Mouse (Mus musculus) forebrain, postnatal 0 days (tissue): ENCODE data around the gene Ovgp1. TPM values are rescaled to one million over a fixed set of nuclear protein-coding genes. Genes with fewer than 3 reads are reported as not detected.

ENCODE experiments used
- ATAC-seq: fragments of 200-750 bp; cut with Nextera tagmentation; 2 replicates; pipeline ENCODE4 v1.8.0; 2017; ENCODE audit warnings: mild to moderate bottlenecking, moderate library complexity
- DNase-seq: peaks from one replicate; pipeline ENCODE4 v3.0.0-alpha.2; 2015
- H3K27ac ChIP-seq: fragments of 300-500 bp; sonication (generic); 2 replicates; pipeline ENCODE4 v1.5.1; 2014; ENCODE audit warnings: low read depth, mild to moderate bottlenecking, antibody characterized with exemption, low read length, moderate library complexity, mixed read lengths
- H3K27me3 ChIP-seq: fragments of 300-500 bp; sonication (generic); 2 replicates; pipeline ENCODE4 v1.6.1; 2014; ENCODE audit warnings: mild to moderate bottlenecking, low read length, mixed read lengths; ENCODE audit not compliant: insufficient read depth
- H3K36me3 ChIP-seq: fragments of 300-500 bp; sonication (generic); 2 replicates; pipeline ENCODE4 v1.6.1; 2014; ENCODE audit warnings: mild to moderate bottlenecking, moderate library complexity; ENCODE audit not compliant: insufficient read depth
- H3K4me1 ChIP-seq: fragments of 300-500 bp; sonication (generic); 2 replicates; pipeline ENCODE4 v1.6.1; 2014; ENCODE audit warnings: antibody characterized with exemption; ENCODE audit not compliant: insufficient read depth
- H3K4me2 ChIP-seq: fragments of 300-500 bp; sonication (generic); 2 replicates; pipeline ENCODE4 v1.6.1; 2014; ENCODE audit warnings: low read depth, mild to moderate bottlenecking, moderate library complexity
- H3K4me3 ChIP-seq: fragments of 300-500 bp; sonication (generic); 2 replicates; pipeline ENCODE4 v1.5.1; 2014; ENCODE audit warnings: low read depth, low read length, mixed read lengths
- H3K9ac ChIP-seq: fragments of 300-500 bp; sonication (generic); 2 replicates; pipeline ENCODE4 v1.6.1; 2014; ENCODE audit warnings: mild to moderate bottlenecking
- H3K9me3 ChIP-seq: fragments of 300-500 bp; sonication (generic); 2 replicates; pipeline ENCODE4 v1.6.1; 2016; ENCODE audit warnings: low read length
- CTCF ChIP-seq: sonication (generic); IDR thresholded peaks from 2 replicates; pipeline ENCODE4 v1.5.1; 2016; ENCODE audit warnings: antibody characterized with exemption, control low read depth, low read depth
- WGBS: fragments of 180-500 bp; shearing (Covaris S2); extraction: QIAGEN DNeasy Blood & Tissue Kit; methylation state at CpG from one replicate; pipeline ENCODE4 v1.1.7; 2014; 5-methylcytosine and 5-hydroxymethylcytosine counted together
- polyA plus RNA-seq: library from polyadenylated mRNA; unstranded; fragments of >200 nt; fragmentation: Nextera tagmentation; extraction: Ambion mirVana; gene quantifications from 2 replicates; pipeline ENCODE4 v1.2.1, GENCODE M21; 2015
- total RNA-seq: library from RNA; depleted of rRNA; stranded (reverse); fragments of >200 nt; gene quantifications from 2 replicates; pipeline ENCODE4 v1.2.3, GENCODE M21; 2014; rRNA removed

The Ovgp1 gene
- total and polyA plus RNA-seq, 2 experiments from 2014 or later = 3.8 to 5.7 TPM

DNA sequence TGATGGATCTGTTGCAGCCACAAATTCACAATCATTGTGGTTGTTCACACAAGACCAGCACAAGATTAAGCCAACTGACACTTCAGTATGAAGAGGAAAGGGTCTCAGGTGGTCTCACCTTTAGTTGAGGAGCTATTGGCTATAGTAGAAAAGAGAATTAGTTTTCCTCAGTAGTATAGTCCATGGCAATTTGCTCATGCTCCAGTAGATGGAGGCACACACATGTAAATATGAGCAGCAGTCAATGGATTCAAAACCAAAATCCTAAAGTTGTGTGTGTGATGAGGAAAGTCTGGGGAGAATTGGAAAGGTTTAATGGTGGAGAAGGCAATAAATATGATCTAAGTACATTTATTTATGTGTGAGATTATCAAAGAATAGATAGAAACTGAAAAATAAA lies 48.3 kb downstream of the Ovgp1 start:
- Histone ChIP-seq H3K4me3 (no peak overlapping the region), H3K27ac (no peak overlapping the region), H3K36me3 (no peaks in the 10 kb centered on the region), H3K27me3 (no peaks in the 10 kb centered on the region), H3K9me3 (no peaks in the 10 kb centered on the region), H3K4me2 (no peak overlapping the region), H3K9ac (no peak overlapping the region), H3K4me1 (no peaks in the 10 kb centered on the region)
- peak; percentile 81; the same call in 1 of the 2 replicates for ATAC-seq
- peak; percentile 78 for TF ChIP-seq CTCF
- DNase-seq = peak; percentile 54

- H3K4me3 ChIP-seq = no peak overlapping the region
- H3K9me3 ChIP-seq = no peaks in the 10 kb centered on the region
- no peaks in the 10 kb centered on the region for H3K4me1 ChIP-seq
- no peak overlapping the region for H3K4me2 ChIP-seq
- no peak for DNase-seq
- no peak overlapping the region for H3K27ac ChIP-seq
- H3K36me3 ChIP-seq = no peaks in the 10 kb centered on the region
- no peaks in the 10 kb centered on the region for H3K27me3 ChIP-seq
- TF ChIP-seq CTCF = no peak
- no peak for ATAC-seq
- no peak overlapping the region for H3K9ac ChIP-seq
- 88% methylated on average over 2 of the region's 2 CpGs for WGBS
These were observed 50.6 kb downstream of the Ovgp1 start for GRCm38 (mm10) chr3:106024135-106024534.

DNA sequence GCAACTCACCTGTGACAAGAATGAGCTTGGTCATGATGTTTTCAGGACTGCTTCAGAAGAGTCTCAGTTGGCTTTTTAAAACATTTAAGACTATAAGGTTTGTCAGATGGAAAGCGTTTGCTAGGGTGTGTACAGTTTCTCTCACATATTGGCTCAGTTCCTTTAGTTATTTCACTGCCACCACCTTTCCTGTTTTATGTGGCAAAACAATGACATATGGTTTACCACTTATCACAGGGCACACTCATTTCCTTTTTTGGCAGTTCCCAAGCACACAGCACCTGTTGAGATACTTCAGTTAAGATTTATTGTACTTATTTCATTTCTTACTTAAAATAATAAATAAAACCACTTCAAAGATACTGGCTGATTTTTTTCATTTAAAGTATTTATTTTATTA lies 59.3 kb downstream of the Ovgp1 start, which contains the start of gene Chil5:
Gene Chil5, minus strand, starts transcription at position 34 of the 400 bp plus-strand sequence.
- no peaks in the 10 kb centered on the region for H3K27me3 ChIP-seq
- H3K4me3 ChIP-seq = no peak within 1 kb of the TSS
- no peak for TF ChIP-seq CTCF
- no peak within 1 kb of the TSS for H3K27ac ChIP-seq
- H3K9me3 ChIP-seq = no peaks in the 10 kb centered on the region
- ATAC-seq = no peak
- WGBS = 74% methylated on average over 1 of the region's 1 CpGs
- H3K9ac ChIP-seq = no peak within 1 kb of the TSS
- H3K36me3 ChIP-seq = no peaks in the 10 kb centered on the region
- DNase-seq = no peak
- no peak within 1 kb of the TSS for H3K4me2 ChIP-seq
- no peaks in the 10 kb centered on the region for H3K4me1 ChIP-seq

Other genes starting within 250 kb of the Ovgp1 start
- 36.4 and 37.5 TPM in 2 replicates for gene Rap1a, start 172.4 kb upstream of the Ovgp1 start, total RNA-seq
- 60.7 and 70.5 TPM in 2 replicates for gene Rap1a, start 172.4 kb upstream of the Ovgp1 start, polyA plus RNA-seq
- gene Adora3, start 102.9 kb upstream of the Ovgp1 start, total RNA-seq = 0.14 and 0.23 TPM in 2 replicates
- gene Adora3, start 102.9 kb upstream of the Ovgp1 start, polyA plus RNA-seq = 0.31 and 0.35 TPM in 2 replicates
- 1.4 TPM in 1 of 2 replicates, not detected in the other for gene Tmigd3, start 102.8 kb upstream of the Ovgp1 start, total RNA-seq
- gene Tmigd3, start 102.8 kb upstream of the Ovgp1 start, polyA plus RNA-seq = 0.21 TPM in 1 of 2 replicates, not detected in the other
- 0.19 and 0.23 TPM in 2 replicates for gene I830077J02Rik, start 41.0 kb upstream of the Ovgp1 start, total RNA-seq
- gene I830077J02Rik, start 41.0 kb upstream of the Ovgp1 start, polyA plus RNA-seq = 0.22 and 0.35 TPM in 2 replicates
- gene Wdr77, start 14.3 kb upstream of the Ovgp1 start, total RNA-seq = 49.9 and 64.8 TPM in 2 replicates
- 62.2 and 77.7 TPM in 2 replicates for gene Wdr77, start 14.3 kb upstream of the Ovgp1 start, polyA plus RNA-seq
- gene Atp5f1, start 13.6 kb upstream of the Ovgp1 start, total RNA-seq = 295 and 371 TPM in 2 replicates
- 535 and 605 TPM in 2 replicates for gene Atp5f1, start 13.6 kb upstream of the Ovgp1 start, polyA plus RNA-seq
- 7.1 and 8.2 TPM in 2 replicates for gene Pifo, start 40.9 kb downstream of the Ovgp1 start, total RNA-seq
- 10.7 and 12.1 TPM in 2 replicates for gene Pifo, start 40.9 kb downstream of the Ovgp1 start, polyA plus RNA-seq
- not detected in 2 replicates for gene Chil5, start 59.1 kb downstream of the Ovgp1 start, total RNA-seq
- 0.18 and 0.23 TPM in 2 replicates for gene Chil5, start 59.1 kb downstream of the Ovgp1 start, polyA plus RNA-seq
- 1.2 and 2.1 TPM in 2 replicates for gene Chia1, start 139.5 kb downstream of the Ovgp1 start, total RNA-seq
- gene Chia1, start 139.5 kb downstream of the Ovgp1 start, polyA plus RNA-seq = 1.5 and 1.9 TPM in 2 replicates
- gene Chil3, start 193.9 kb downstream of the Ovgp1 start, total RNA-seq = 0.15 TPM in 1 of 2 replicates, not detected in the other
- gene Chil3, start 193.9 kb downstream of the Ovgp1 start, polyA plus RNA-seq = 0.17 and 1.2 TPM in 2 replicates
- gene Chil4, start 245.8 kb downstream of the Ovgp1 start, total RNA-seq = not detected in 2 replicates
- not detected in 2 replicates for gene Chil4, start 245.8 kb downstream of the Ovgp1 start, polyA plus RNA-seq